Mouse (Mus musculus): Measurements from ENCODE around the gene Yipf2. TPM values are rescaled to one million over a fixed set of nuclear protein-coding genes. Genes with fewer than 3 reads are reported as not detected.

The Yipf2 gene
- total and polyA plus RNA-seq, 2 experiments from 2014 or later = 18.4 to 25.5 TPM

- H3K27me3 ChIP-seq (ENCODE audit: insufficient read depth, low read length) = no peaks in the 10 kb centered on the region
- H3K4me2 ChIP-seq (ENCODE audit: low read depth, low read length) = no peak overlapping the region
- 65% methylated on average over 7 of the region's 7 CpGs for WGBS
- H3K9me3 ChIP-seq (ENCODE audit: low read length) = no peaks in the 10 kb centered on the region
- no peak for TF ChIP-seq CTCF (IDR thresholded peaks at IDR 0.05; ENCODE audit: low read depth)
- DNase-seq (ENCODE audit: low spot score) (no peak), ATAC-seq (no peak)
- no peaks in the 10 kb centered on the region for H3K36me3 ChIP-seq (ENCODE audit: insufficient read depth, low read length)
- H3K27ac ChIP-seq = no peak overlapping the region
- H3K4me3 ChIP-seq (ENCODE audit: low read length) = no peak overlapping the region
- H3K9ac ChIP-seq (replicated peaks; ENCODE audit: low read length) = no peak overlapping the region
- no peaks in the 10 kb centered on the region for H3K4me1 ChIP-seq (ENCODE audit: insufficient read depth, low read length)
Measured at GRCm38 (mm10) chr9:21539981-21540753, 52.5 kb downstream of the Yipf2 start.

MicroRNAs encoded within 50 kb of the gene (microRNA counts, 519-probe panel; counts per million panel counts)
- microRNA mmu-miR-1946b = not detected

Small RNAs within 50 kb of the gene (microRNA-seq; reads per million reads assigned to microRNA genes)
- gene Mir1946b = 0 reads per million in 2 experiments

Other genes starting within 250 kb of the Yipf2 start
- 89.5 and 108 TPM in 2 replicates for gene Ilf3, start 225.0 kb downstream of the Yipf2 start, total RNA-seq (2014; rRNA removed)
- 174 and 184 TPM in 2 replicates for gene Ilf3, start 225.0 kb downstream of the Yipf2 start, polyA plus RNA-seq (2015; fragmentation: Nextera tagmentation; extraction: Ambion mirVana)
- gene Qtrt1, start 181.0 kb downstream of the Yipf2 start, total RNA-seq (2014; rRNA removed) = 37.1 and 46.7 TPM in 2 replicates
- gene Qtrt1, start 181.0 kb downstream of the Yipf2 start, polyA plus RNA-seq (2015; fragmentation: Nextera tagmentation; extraction: Ambion mirVana) = 38.6 and 44.5 TPM in 2 replicates
- 75.3 and 80.4 TPM in 2 replicates for gene Dnm2, start 167.9 kb downstream of the Yipf2 start, total RNA-seq (2014; rRNA removed)
- gene Dnm2, start 167.9 kb downstream of the Yipf2 start, polyA plus RNA-seq (2015; fragmentation: Nextera tagmentation; extraction: Ambion mirVana) = 53.5 and 58.6 TPM in 2 replicates
- 50.2 and 61.3 TPM in 2 replicates for gene Tmed1, start 82.6 kb downstream of the Yipf2 start, total RNA-seq (2014; rRNA removed)
- 59.2 and 65.8 TPM in 2 replicates for gene Tmed1, start 82.6 kb downstream of the Yipf2 start, polyA plus RNA-seq (2015; fragmentation: Nextera tagmentation; extraction: Ambion mirVana)
- 1.2 and 2.2 TPM in 2 replicates for gene AB124611, start 66.7 kb downstream of the Yipf2 start, total RNA-seq (2014; rRNA removed)
- 1.1 and 1.2 TPM in 2 replicates for gene AB124611, start 66.7 kb downstream of the Yipf2 start, polyA plus RNA-seq (2015; fragmentation: Nextera tagmentation; extraction: Ambion mirVana)
- gene Carm1, start 45.9 kb downstream of the Yipf2 start, total RNA-seq (2014; rRNA removed) = 84.9 and 92.7 TPM in 2 replicates
- gene Carm1, start 45.9 kb downstream of the Yipf2 start, polyA plus RNA-seq (2015; fragmentation: Nextera tagmentation; extraction: Ambion mirVana) = 20.6 and 25.0 TPM in 2 replicates
- gene Timm29, start 106 bp downstream of the Yipf2 start, total RNA-seq (2014; rRNA removed) = 63.3 and 66.8 TPM in 2 replicates
- gene Timm29, start 106 bp downstream of the Yipf2 start, polyA plus RNA-seq (2015; fragmentation: Nextera tagmentation; extraction: Ambion mirVana) = 49.4 and 51.5 TPM in 2 replicates
- gene Smarca4, start 23.3 kb upstream of the Yipf2 start, total RNA-seq (2014; rRNA removed) = 171 and 177 TPM in 2 replicates
- 71.5 and 80.6 TPM in 2 replicates for gene Smarca4, start 23.3 kb upstream of the Yipf2 start, polyA plus RNA-seq (2015; fragmentation: Nextera tagmentation; extraction: Ambion mirVana)
- gene Ldlr, start 130.7 kb upstream of the Yipf2 start, total RNA-seq (2014; rRNA removed) = 20.6 and 28.4 TPM in 2 replicates
- gene Ldlr, start 130.7 kb upstream of the Yipf2 start, polyA plus RNA-seq (2015; fragmentation: Nextera tagmentation; extraction: Ambion mirVana) = 10.7 and 10.9 TPM in 2 replicates
- gene Spc24, start 167.5 kb upstream of the Yipf2 start, total RNA-seq (2014; rRNA removed) = 20.3 and 31.1 TPM in 2 replicates
- gene Spc24, start 167.5 kb upstream of the Yipf2 start, polyA plus RNA-seq (2015; fragmentation: Nextera tagmentation; extraction: Ambion mirVana) = 26.2 and 27.1 TPM in 2 replicates
- 15.6 and 19.1 TPM in 2 replicates for gene Kank2, start 205.9 kb upstream of the Yipf2 start, total RNA-seq (2014; rRNA removed)
- 3.1 and 3.4 TPM in 2 replicates for gene Kank2, start 205.9 kb upstream of the Yipf2 start, polyA plus RNA-seq (2015; fragmentation: Nextera tagmentation; extraction: Ambion mirVana)
- not detected in 2 replicates for gene Angptl8, start 242.7 kb upstream of the Yipf2 start, total RNA-seq (2014; rRNA removed)
- 0.34 and 0.57 TPM in 2 replicates for gene Angptl8, start 242.7 kb upstream of the Yipf2 start, polyA plus RNA-seq (2015; fragmentation: Nextera tagmentation; extraction: Ambion mirVana)

All from hindbrain, postnatal 0 days (tissue).